Mouse (Mus musculus) forebrain, embryonic 10.5 days (tissue): ENCODE data around the gene Rps28. TPM values are rescaled to one million over a fixed set of nuclear protein-coding genes. Genes with fewer than 3 reads are reported as not detected.

ENCODE experiments used
- DNase-seq: peaks from one replicate; pipeline ENCODE4 v3.0.0-alpha.2; 2017; ENCODE audit warnings: low spot score; ENCODE audit errors: extremely low spot score
- H3K27ac ChIP-seq: fragments of 300-500 bp; sonication (generic); 2 replicates; pipeline ENCODE4 v1.5.1; 2016; ENCODE audit warnings: mild to moderate bottlenecking
- H3K27me3 ChIP-seq: fragments of 300-500 bp; sonication (generic); 2 replicates; pipeline ENCODE4 v1.6.1; 2016; ENCODE audit warnings: mild to moderate bottlenecking; ENCODE audit not compliant: poor library complexity, severe bottlenecking
- H3K36me3 ChIP-seq: fragments of 300-500 bp; sonication (generic); replicated peaks from 2 replicates; pipeline ENCODE4 v1.6.1; 2016; ENCODE audit warnings: mild to moderate bottlenecking, moderate library complexity
- H3K4me1 ChIP-seq: fragments of 300-500 bp; sonication (generic); 2 replicates; pipeline ENCODE4 v1.6.1; 2016
- H3K4me3 ChIP-seq: fragments of 300-500 bp; sonication (generic); 2 replicates; pipeline ENCODE4 v1.5.1; 2016; ENCODE audit warnings: mild to moderate bottlenecking, moderate library complexity
- H3K9me3 ChIP-seq: fragments of 300-500 bp; sonication (generic); 2 replicates; pipeline ENCODE4 v1.6.1; 2016; ENCODE audit warnings: mild to moderate bottlenecking, moderate library complexity
- WGBS: fragments of 180-500 bp; shearing (Covaris S2); methylation state at CpG from one replicate; pipeline ENCODE4 v1.1.7; 2016; 5-methylcytosine and 5-hydroxymethylcytosine counted together
- polyA plus RNA-seq: library from polyadenylated mRNA; unstranded; fragments of >200 nt; fragmentation: Nextera tagmentation; extraction: Ambion mirVana; gene quantifications from 2 replicates; pipeline ENCODE4 v1.2.1, GENCODE M21; 2016

The Rps28 gene
- polyA plus RNA-seq, 1 experiment from 2014 or later = 864 TPM

- 70% methylated on average over 8 of the region's 9 CpGs for WGBS
- H3K4me3 ChIP-seq = no peak overlapping the region
- DNase-seq = no peak
- H3K4me1 ChIP-seq = peaks cover 19% of the 10 kb centered on the region
- H3K36me3 ChIP-seq = no peaks in the 10 kb centered on the region
- H3K27ac ChIP-seq = no peak overlapping the region
- peaks cover 14% of the 10 kb centered on the region for H3K27me3 ChIP-seq
- no peaks in the 10 kb centered on the region for H3K9me3 ChIP-seq
These were observed 17.0 kb downstream of the Rps28 start for GRCm38 (mm10) chr17:33807181-33807888.

- H3K27me3 ChIP-seq = no peaks in the 10 kb centered on the region
- H3K36me3 ChIP-seq = no peaks in the 10 kb centered on the region
- no peaks in the 10 kb centered on the region for H3K9me3 ChIP-seq
- WGBS = 62% methylated on average over 1 of the region's 1 CpGs
- no peak overlapping the region for H3K27ac ChIP-seq
- no peak overlapping the region for H3K4me3 ChIP-seq
- DNase-seq = no peak
- H3K4me1 ChIP-seq = peaks cover 4% of the 10 kb centered on the region
These were observed 19.6 kb downstream of the Rps28 start for GRCm38 (mm10) chr17:33804745-33805144.

GRCm38 (mm10) chr17:33804205-33804604, 20.2 kb downstream of the Rps28 start:
- Histone ChIP-seq H3K4me3 (no peak overlapping the region), H3K27ac (no peak overlapping the region), H3K36me3 (no peaks in the 10 kb centered on the region), H3K4me1 (peaks cover 4% of the 10 kb centered on the region), H3K27me3 (no peaks in the 10 kb centered on the region), H3K9me3 (no peaks in the 10 kb centered on the region)
- WGBS = 63% methylated on average over 4 of the region's 4 CpGs
- DNase-seq = no peak

- H3K4me3 ChIP-seq = no peak overlapping the region
- WGBS = 13% methylated on average over 2 of the region's 2 CpGs
- no peak for DNase-seq
- H3K4me1 ChIP-seq = no peaks in the 10 kb centered on the region
- H3K9me3 ChIP-seq = no peaks in the 10 kb centered on the region
- H3K36me3 ChIP-seq = no peaks in the 10 kb centered on the region
- no peaks in the 10 kb centered on the region for H3K27me3 ChIP-seq
- H3K27ac ChIP-seq = no peak overlapping the region
These were observed 22.1 kb downstream of the Rps28 start for GRCm38 (mm10) chr17:33802221-33802620.

- Histone ChIP-seq H3K4me3 (no peak overlapping the region), H3K4me1 (no peaks in the 10 kb centered on the region), H3K36me3 (no peaks in the 10 kb centered on the region), H3K9me3 (no peaks in the 10 kb centered on the region), H3K27ac (no peak overlapping the region), H3K27me3 (no peaks in the 10 kb centered on the region)
- WGBS = 73% methylated on average over 1 of the region's 1 CpGs
- no peak for DNase-seq
These were observed 25.1 kb downstream of the Rps28 start for GRCm38 (mm10) chr17:33799277-33799676.

GRCm38 (mm10) chr17:33798306-33798705, 26.1 kb downstream of the Rps28 start:
- H3K4me3 ChIP-seq = no peak overlapping the region
- no peaks in the 10 kb centered on the region for H3K27me3 ChIP-seq
- no peaks in the 10 kb centered on the region for H3K4me1 ChIP-seq
- no peaks in the 10 kb centered on the region for H3K9me3 ChIP-seq
- no peaks in the 10 kb centered on the region for H3K36me3 ChIP-seq
- 48% methylated on average over 3 of the region's 3 CpGs for WGBS
- H3K27ac ChIP-seq = no peak overlapping the region
- DNase-seq = no peak

- no peak for DNase-seq
- 85% methylated on average over 4 of the region's 4 CpGs for WGBS
- Histone ChIP-seq H3K27ac (no peak overlapping the region), H3K4me1 (peaks cover 11% of the 10 kb centered on the region), H3K9me3 (no peaks in the 10 kb centered on the region), H3K4me3 (no peak overlapping the region), H3K36me3 (no peaks in the 10 kb centered on the region), H3K27me3 (no peaks in the 10 kb centered on the region)
These were observed 35.6 kb downstream of the Rps28 start for GRCm38 (mm10) chr17:33788732-33789131.

- Histone ChIP-seq H3K9me3 (no peaks in the 10 kb centered on the region), H3K4me1 (peaks cover 25% of the 10 kb centered on the region), H3K27ac (0 out of 2 replicates have a peak overlapping the region, but pooled peaks have one; percentile 51), H3K36me3 (no peaks in the 10 kb centered on the region), H3K27me3 (peaks cover 11% of the 10 kb centered on the region), H3K4me3 (no peak overlapping the region)
- 84% methylated on average over 18 of the region's 18 CpGs for WGBS
- DNase-seq = no peak
These were observed 38.0 kb downstream of the Rps28 start for GRCm38 (mm10) chr17:33786375-33786774.

GRCm38 (mm10) chr17:33784939-33785338, 39.4 kb downstream of the Rps28 start:
- Histone ChIP-seq H3K4me1 (peaks cover 39% of the 10 kb centered on the region), H3K27ac (no peak overlapping the region), H3K9me3 (no peaks in the 10 kb centered on the region), H3K4me3 (no peak overlapping the region), H3K36me3 (no peaks in the 10 kb centered on the region), H3K27me3 (peaks cover 18% of the 10 kb centered on the region)
- DNase-seq = no peak
- 88% methylated on average over 2 of the region's 2 CpGs for WGBS

- DNase-seq = no peak
- peaks cover 5% of the 10 kb centered on the region; the same call in 1 of the 2 replicates for H3K36me3 ChIP-seq
- H3K27me3 ChIP-seq = peaks cover 18% of the 10 kb centered on the region
- no peaks in the 10 kb centered on the region for H3K9me3 ChIP-seq
- H3K4me1 ChIP-seq = peaks cover 55% of the 10 kb centered on the region
- no peak overlapping the region for H3K27ac ChIP-seq
- no peak overlapping the region for H3K4me3 ChIP-seq
These were observed 41.0 kb downstream of the Rps28 start for GRCm38 (mm10) chr17:33783408-33783807.

GRCm38 (mm10) chr17:33782067-33782466, 42.3 kb downstream of the Rps28 start:
- Histone ChIP-seq H3K4me3 (peak overlapping the region; percentile 62), H3K27me3 (peaks cover 18% of the 10 kb centered on the region), H3K36me3 (peaks cover 18% of the 10 kb centered on the region), H3K27ac (peak overlapping the region; percentile 87), H3K9me3 (no peaks in the 10 kb centered on the region), H3K4me1 (peaks cover 56% of the 10 kb centered on the region)
- DNase-seq = no peak
- WGBS = 34% methylated on average over 4 of the region's 4 CpGs

- peak; percentile 67 for DNase-seq
- Histone ChIP-seq H3K9me3 (no peaks in the 10 kb centered on the region), H3K27me3 (peaks cover 18% of the 10 kb centered on the region), H3K4me3 (peak within 1 kb of the TSS; percentile 62), H3K4me1 (peaks cover 56% of the 10 kb centered on the region), H3K36me3 (peaks cover 26% of the 10 kb centered on the region), H3K27ac (peak within 1 kb of the TSS; percentile 87)
- WGBS = 1% methylated on average over 50 of the region's 50 CpGs
These were observed 43.0 kb downstream of the Rps28 start, which contains the start of gene Angptl4 for GRCm38 (mm10) chr17:33781124-33781977. Gene Angptl4, minus strand, starts transcription at chr17:33781830.

GRCm38 (mm10) chr17:33780431-33780830, 43.9 kb downstream of the Rps28 start:
- Histone ChIP-seq H3K4me1 (peaks cover 48% of the 10 kb centered on the region), H3K27ac (peak overlapping the region; percentile 87), H3K4me3 (peak overlapping the region; percentile 62), H3K9me3 (no peaks in the 10 kb centered on the region), H3K27me3 (peaks cover 18% of the 10 kb centered on the region), H3K36me3 (peaks cover 35% of the 10 kb centered on the region)
- WGBS = 91% methylated on average over 5 of the region's 5 CpGs
- no peak for DNase-seq
